Mouse (Mus musculus): ENCODE data around the gene Mphosph6. TPM values are rescaled to one million over a fixed set of nuclear protein-coding genes. Genes with fewer than 3 reads are reported as not detected.
A peak's percentile ranks its signal among the peaks of the same experiment; 100 is the strongest.

The Mphosph6 gene
- total RNA-seq (2021), result 1 to 10 TPM; 6.8 to 9.4 TPM

GRCm38 (mm10) chr8:117801443-117802298, at the start of gene Mphosph6:
Gene Mphosph6 (minus strand): TSS chr8:117801943.
- intact Hi-C loops (cut with DNase I), result no loop called here
- DNase-seq, result peak; percentile 95 to 97

- intact Hi-C loops (cut with DNase I), result no loop called here
- DNase-seq, result no peak
Observed at GRCm38 (mm10) chr8:117850420-117850819, 48.7 kb upstream of the Mphosph6 start.

- no peak for DNase-seq
- intact Hi-C loops (cut with DNase I), result no loop called here
Observed at GRCm38 (mm10) chr8:117847865-117848264, 46.1 kb upstream of the Mphosph6 start.

GRCm38 (mm10) chr8:117843694-117844093, 42.0 kb upstream of the Mphosph6 start:
- intact Hi-C loops (cut with DNase I), result no loop called here
- DNase-seq, result no peak

- intact Hi-C loops (cut with DNase I), result no loop called here
- no peak for DNase-seq
Observed at GRCm38 (mm10) chr8:117813524-117813923, 11.8 kb upstream of the Mphosph6 start.

- no peak for DNase-seq
- intact Hi-C loops (cut with DNase I), result no loop called here
Observed at GRCm38 (mm10) chr8:117810676-117811075, 8.9 kb upstream of the Mphosph6 start.

GRCm38 (mm10) chr8:117805419-117805818, 3.7 kb upstream of the Mphosph6 start:
- no peak for DNase-seq

GRCm38 (mm10) chr8:117802299-117802689, 551 bp upstream of the Mphosph6 start:
- intact Hi-C loops (cut with DNase I), result no loop called here

More at GRCm38 (mm10) chr8:117805419-117805818, 3.7 kb upstream of the Mphosph6 start:
- intact Hi-C loops (cut with DNase I), result no loop called here

GRCm38 (mm10) chr8:117798066-117798465, 3.7 kb downstream of the Mphosph6 start:
- DNase-seq, result no peak
- intact Hi-C loops (cut with DNase I), result no loop called here

More at GRCm38 (mm10) chr8:117802299-117802689, 551 bp upstream of the Mphosph6 start:
- DNase-seq, result no peak

- DNase-seq, result no peak
- intact Hi-C loops (cut with DNase I), result no loop called here
Observed at GRCm38 (mm10) chr8:117796464-117796863, 5.3 kb downstream of the Mphosph6 start.

- no peak for DNase-seq
Observed at GRCm38 (mm10) chr8:117794581-117794980, 7.2 kb downstream of the Mphosph6 start.

GRCm38 (mm10) chr8:117792616-117793144, 9.1 kb downstream of the Mphosph6 start:
- intact Hi-C loops (cut with DNase I), result no loop called here
- DNase-seq, result no peak

More at GRCm38 (mm10) chr8:117794581-117794980, 7.2 kb downstream of the Mphosph6 start:
- intact Hi-C loops (cut with DNase I), result no loop called here

- intact Hi-C loops (cut with DNase I), result no loop called here
- DNase-seq, result no peak
Observed at GRCm38 (mm10) chr8:117786428-117786827, 15.3 kb downstream of the Mphosph6 start.

GRCm38 (mm10) chr8:117783021-117783420, 18.7 kb downstream of the Mphosph6 start:
- intact Hi-C loops (cut with DNase I), result no loop called here
- no peak for DNase-seq

GRCm38 (mm10) chr8:117781375-117782129, 20.2 kb downstream of the Mphosph6 start:
- DNase-seq, result no peak
- intact Hi-C loops (cut with DNase I), result no loop called here

- intact Hi-C loops (cut with DNase I), result no loop called here
- no peak for DNase-seq
Observed at GRCm38 (mm10) chr8:117779344-117779743, 22.4 kb downstream of the Mphosph6 start.

- peak in 1 of 2 experiments; percentile 9 for DNase-seq
- intact Hi-C loops (cut with DNase I), result no loop called here
Observed at GRCm38 (mm10) chr8:117778531-117779322, 23.0 kb downstream of the Mphosph6 start.

- intact Hi-C loops (cut with DNase I), result no loop called here
- no peak for DNase-seq
Observed at GRCm38 (mm10) chr8:117776075-117776474, 25.7 kb downstream of the Mphosph6 start.

- intact Hi-C loops (cut with DNase I), result no loop called here
- no peak for DNase-seq
Observed at GRCm38 (mm10) chr8:117775626-117776025, 26.1 kb downstream of the Mphosph6 start.

GRCm38 (mm10) chr8:117772597-117772996, 29.1 kb downstream of the Mphosph6 start:
- intact Hi-C loops (cut with DNase I), result loop anchor here (2.0 to 5.0 kb wide), 2 partner anchors 92 to 465 kb away; no protein-coding TSS in a partner anchor
- no peak for DNase-seq

Data from heart, postnatal 36 days (tissue).